Mouse (Mus musculus): ENCODE data around the gene Pde9a.

Gene Pde9a

DNA sequence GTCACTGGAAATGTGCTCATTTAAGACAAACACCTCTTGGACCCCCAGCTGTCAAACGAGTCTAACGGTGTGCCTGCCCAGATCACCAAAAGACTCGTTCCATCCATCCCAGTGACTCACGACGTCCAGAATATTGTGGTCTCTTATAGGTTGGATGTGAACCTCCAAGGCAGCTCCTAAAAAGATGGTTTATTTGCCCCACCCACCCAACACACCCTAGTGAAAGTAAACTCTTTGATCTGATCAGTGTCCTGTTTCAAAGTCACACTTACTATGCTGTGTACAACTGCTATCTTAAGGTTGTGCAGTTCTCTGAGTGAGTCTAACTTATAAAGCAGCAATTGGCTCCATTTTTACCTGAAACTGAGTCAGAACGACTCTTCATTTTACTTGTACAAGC lies 126.6 kb downstream of the Pde9a start:
- DNase-seq (ENCODE audit: low spot score in 2 of 2), result no peak

DNA sequence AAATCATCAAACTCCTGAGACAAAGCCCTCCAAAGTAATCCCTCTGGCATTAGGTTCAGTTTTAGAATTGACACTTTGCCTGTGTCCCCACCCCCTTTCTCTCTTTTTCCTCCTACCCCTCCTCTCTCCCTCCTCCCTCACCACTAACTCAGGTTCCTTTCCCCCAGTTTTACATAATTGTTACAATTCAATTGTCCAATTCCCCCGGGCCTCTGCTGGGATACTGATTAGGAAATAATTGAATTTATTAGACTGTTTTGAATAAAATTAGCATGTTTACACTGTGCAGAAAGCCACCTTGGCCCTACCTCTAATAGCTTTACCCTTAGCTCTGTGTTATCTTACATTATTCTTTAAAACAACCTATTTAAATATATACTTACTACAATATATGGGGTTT lies 128.7 kb downstream of the Pde9a start:
- DNase-seq (ENCODE audit: low spot score in 2 of 2), result no peak

DNA sequence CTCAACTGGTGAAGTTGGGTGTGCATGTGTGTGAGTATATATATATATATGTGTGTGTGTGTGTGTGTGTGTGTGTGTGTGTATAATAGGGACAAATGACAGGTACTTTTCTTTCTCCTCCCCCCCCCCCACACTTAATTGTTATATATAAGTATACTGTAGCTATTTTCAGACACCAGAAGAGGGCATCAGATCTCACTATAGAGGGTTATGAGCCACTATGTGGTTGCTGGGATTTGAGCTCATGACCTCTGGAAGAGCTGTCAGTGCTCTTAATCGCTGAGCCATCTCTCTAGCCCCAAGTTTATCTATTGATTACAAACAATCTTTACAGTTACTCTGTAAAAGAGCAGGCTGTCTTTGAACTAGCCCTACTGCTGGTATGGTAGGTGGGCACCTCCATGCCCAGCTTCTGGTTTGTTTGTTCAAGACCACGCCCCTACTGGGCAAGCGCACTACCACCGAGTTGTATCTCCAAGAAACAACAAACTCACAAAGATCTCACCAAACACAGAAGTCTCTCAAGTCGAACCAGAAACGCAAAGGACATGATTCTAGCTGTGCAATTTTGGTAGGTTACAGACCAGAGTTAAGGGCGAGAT lies 133.4 kb downstream of the Pde9a start:
- no peak for DNase-seq (ENCODE audit: low spot score in 2 of 2)

DNA sequence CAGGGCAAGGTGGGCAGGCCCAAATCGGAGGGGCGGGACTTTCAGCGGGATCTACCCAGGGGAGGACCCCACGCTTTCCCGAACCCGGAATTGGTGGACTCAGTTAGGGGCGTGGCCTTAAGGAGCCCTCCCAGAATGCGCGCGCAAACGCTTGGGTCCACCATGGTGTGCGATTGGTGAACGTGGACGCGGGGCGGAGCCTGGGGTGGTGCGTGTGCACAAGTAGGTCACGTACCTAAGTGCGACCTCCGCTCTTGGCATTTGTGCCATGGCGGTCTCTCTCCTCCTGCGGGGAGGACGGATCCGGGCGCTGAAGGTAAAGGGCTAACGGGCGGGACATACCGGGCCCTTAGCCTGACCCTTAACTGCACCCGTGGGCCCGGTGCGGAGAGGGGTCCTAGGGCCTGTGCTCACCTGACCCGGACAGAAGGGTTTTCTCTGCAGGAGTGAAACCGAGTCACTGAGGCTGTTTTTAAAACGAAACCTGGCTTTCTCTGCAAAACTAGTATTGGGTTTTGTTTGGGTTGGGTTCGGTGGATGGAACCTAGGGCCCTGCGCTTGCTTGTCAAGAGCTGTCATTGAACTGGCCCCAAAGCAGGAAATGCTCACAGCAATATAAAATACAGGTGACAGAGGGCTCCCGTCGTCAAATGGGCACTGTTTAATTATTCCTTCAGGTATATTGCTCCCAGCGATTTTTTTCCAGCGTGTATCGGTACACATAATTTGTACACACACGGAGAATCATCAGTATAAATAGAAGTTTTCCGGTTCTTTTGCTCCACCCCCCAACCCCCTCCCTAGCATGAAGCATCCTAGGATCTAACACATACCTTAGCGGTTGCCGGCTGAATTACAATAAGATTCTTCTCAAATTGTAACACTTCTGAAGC lies 134.2 kb downstream of the Pde9a start, which contains the start of the genes Wdr4 and Ndufv3:
TSS of gene Wdr4 (minus strand) at position 35 of the 893 bp plus-strand sequence.
TSS of gene Ndufv3 (plus strand) at position 170 of the 893 bp plus-strand sequence.
- peak; percentile 99 for DNase-seq (ENCODE audit: low spot score in 2 of 2)

DNA sequence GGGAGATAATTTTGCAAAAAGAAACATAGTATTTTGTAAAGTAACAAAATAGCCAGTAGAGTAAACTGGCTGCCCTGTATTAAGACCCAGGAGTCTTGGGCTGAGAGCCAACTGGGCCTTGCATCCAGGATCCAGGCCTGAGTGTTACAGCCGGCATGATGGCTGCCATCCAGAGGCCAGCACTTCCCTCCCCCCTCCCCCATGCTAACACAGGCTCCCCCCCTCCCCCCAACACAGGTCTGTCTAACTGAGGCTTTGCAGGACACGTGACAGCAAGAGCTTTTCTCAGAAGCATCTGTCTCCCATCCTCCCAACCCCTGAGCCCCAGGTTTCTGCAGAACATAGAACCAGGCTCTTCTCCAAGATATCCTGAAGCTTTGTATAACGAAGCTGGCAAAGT lies 134.9 kb downstream of the Pde9a start:
- peak; percentile 29 to 36 for DNase-seq (ENCODE audit: low spot score in 2 of 2)

DNA sequence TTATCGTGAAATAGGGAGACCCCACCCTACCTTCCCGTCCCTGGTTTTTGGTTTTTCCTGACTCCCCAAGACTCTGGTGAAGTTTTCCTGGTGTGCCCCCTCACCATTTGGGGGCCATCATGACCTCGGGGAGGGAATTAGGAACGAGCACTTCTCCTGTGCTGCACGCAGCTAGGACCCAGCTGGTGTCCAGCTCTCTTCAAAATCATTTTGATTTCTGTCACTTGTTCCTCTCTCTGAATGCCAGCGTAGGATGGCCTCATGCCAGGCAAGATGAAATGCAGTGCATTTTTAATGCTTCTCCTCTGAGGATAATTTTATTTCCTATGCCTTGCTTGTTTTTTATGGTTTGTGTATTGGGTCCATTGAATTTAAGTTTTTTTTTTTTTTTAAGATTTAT lies 135.9 kb downstream of the Pde9a start:
- no peak for DNase-seq (ENCODE audit: low spot score in 2 of 2)

DNA sequence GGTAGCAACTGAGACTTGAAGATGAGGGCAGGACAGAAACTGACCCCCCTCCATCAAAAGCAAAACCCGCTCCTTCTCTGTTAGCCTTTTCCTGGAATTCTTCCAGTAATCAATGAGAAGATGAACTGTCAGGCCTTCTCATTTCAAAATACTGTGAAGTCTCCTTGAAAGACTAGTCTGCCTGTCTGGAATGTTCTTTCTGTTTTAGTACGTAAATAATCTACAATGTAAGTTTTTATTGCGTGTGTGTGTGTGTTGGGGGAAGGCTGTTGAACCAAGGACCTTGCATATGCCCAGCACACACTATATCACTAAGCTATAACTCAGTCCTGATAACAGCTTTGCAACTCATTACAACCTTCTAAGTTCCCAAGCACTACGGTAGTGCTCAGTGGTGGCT lies 139.1 kb downstream of the Pde9a start:
- no peak for DNase-seq (ENCODE audit: low spot score in 2 of 2)

DNA sequence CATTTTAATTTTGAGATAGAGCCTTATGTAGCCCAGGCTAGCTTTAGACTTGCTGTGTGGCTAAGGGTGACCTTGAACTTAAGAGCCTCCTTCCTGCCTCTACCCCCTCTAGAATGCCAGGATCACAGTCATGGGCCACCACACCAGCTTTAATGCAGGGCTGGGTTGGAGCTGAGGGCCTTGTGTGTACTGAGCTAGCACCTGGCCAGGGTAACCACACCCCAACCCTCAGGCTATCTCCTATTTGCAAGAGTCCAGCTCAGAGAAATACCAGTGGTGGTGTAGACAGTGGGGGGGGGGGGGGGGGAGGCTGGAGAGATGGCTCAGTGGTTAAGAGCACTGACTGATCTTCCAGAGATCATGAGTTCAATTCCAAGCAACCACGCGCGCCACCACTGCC lies 139.8 kb downstream of the Pde9a start:
- DNase-seq (ENCODE audit: low spot score in 2 of 2), result no peak

All from right cerebral cortex, adult 2 months (tissue).